Mouse (Mus musculus) lung, adult 18-20 months (tissue): Measurements from ENCODE around the gene Snx7.

Source experiments
- DNase-seq, 2 experiments: peaks; one replicate each; pipeline ENCODE4 v3.0.0; 2022; ENCODE audit warnings: mixed read lengths in 2 of 2

Snx7 gene

GRCm38 (mm10) chr3:117868637-117869323, at the start of gene Snx7:
Snx7 (minus strand) TSS chr3:117868936.
- DNase-seq = peak; percentile 87 to 91

DNA sequence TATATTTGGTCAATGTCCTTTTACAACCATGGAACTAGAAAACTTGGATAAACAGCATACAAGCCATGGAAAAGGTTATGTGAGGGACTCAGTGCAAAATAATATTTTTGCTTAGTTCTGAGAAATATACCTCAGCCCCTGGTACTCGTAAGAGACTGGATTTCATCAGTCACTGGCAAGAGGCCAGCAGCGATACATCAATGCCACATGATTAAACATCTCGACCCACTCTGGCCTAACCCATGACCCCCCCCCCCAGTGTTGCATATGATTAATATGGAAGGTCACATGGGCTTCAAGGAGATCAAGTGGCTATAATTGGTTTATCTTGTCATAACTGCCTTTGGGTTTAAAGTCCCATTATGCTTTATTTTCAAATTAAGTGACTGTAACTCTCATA, 46.7 kb upstream of the Snx7 start:
- DNase-seq = no peak

GRCm38 (mm10) chr3:117893736-117894135, 25.0 kb upstream of the Snx7 start:
- no peak for DNase-seq

DNA sequence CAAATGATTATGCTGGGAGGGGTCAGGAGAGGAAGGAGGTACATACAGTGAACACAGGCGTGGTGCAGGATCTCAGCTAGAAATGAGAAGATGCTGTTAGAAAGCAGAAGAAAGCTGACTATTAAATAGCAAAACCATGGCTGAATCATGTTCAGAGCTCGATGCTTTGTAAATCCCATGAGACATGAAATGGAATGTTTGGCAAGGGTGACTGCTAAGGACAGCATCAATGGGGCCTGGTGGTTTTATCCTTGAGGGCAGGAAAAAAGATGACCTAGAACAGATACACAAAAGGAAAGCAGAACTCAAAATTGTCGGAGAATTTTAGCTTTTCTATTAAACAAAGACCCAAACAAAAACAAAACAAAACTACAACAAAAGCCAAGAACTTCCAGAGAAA, 6.7 kb upstream of the Snx7 start:
- DNase-seq = no peak

DNA sequence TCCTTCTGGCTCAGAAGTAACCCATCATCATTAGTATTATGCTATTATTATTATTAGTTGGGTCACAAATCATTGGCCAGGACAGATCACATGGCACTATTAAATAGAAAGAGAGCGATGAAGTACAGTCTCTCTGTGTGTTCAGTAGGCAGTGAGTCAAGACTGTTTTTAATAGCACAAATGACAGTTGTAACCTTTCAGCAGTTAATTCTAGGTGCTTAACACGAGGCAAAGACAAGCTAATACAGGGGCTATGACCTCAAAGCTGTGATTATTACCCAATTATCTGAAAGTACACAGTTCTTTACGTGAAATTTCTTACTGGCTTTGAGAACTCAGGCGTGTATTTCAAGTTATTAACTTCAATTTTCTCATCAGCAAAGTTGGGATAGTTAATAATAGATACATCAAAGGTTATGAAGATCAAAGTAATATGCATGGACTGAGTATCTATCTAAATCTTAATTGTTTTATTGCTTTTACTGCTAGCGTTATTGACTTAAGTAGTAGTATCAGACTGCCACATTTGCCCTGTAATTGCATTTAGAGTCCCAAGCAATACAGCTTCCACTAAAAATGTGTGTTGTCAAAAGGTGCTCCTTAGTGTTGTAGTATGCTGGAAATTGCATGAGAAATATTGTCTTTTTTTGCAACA, 4.6 kb upstream of the Snx7 start:
- DNase-seq = no peak

DNA sequence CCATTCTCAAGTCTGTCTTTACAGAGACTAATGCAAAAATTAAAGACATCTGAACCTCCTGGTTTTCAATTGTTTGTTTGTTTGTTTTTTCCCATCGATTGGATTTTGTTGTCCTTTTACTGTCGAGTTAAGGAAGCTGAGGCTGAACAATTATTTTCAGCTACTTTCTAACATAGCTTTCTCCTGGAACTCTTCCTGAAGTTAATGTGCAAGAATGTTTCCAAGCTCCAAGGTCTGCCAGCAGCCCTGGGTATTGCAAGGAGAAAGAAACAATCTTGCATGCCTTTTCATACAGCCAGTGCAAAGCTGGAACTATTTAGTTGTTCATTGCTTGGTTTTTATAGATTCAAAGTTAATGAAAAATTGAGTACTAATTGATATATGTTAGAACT, 584 bp upstream of the Snx7 start:
- DNase-seq = no peak

DNA sequence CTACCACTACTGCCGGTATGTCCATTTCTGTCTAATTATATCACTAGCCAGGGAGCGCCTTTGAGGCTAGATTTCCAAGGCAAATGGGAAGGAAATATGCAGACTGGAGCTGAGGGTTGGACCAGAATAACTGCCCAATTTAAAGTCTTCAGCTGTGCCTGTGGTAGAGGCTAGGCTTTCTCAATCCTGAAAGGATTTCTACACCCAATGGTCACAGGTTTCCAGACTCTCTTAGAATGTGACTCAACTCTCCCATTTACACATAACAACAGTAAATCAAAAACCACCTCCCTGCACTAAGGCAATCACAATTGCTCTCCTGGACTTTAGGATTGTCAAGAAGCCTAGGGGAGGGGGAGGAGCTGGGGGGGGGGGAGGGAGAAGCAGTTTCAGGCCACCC, 645 bp downstream of the Snx7 start:
- DNase-seq = peak in 1 of 2 experiments; percentile 21

GRCm38 (mm10) chr3:117866696-117867407, 1.9 kb downstream of the Snx7 start:
- no peak for DNase-seq

DNA sequence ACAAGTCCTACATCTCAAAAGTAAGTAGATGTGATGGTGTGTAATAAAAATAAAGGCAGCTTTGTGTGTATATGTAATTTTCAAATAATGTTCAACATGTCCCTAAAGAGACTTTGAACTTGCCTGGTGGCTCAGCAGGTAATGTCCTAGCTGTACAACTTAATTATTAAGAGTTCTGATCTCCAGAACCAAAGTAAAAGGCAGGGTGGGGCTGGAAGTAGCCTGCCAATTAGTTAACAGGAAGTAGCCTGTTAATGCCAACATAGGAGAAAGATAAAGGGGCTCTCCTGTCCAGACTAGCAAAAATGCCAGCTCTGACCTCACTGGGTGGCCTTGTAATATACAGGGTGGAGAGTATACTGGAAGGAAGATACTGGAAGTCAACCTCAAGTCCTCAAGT, 3.1 kb downstream of the Snx7 start:
- peak in 1 of 2 experiments; percentile 25 for DNase-seq

DNA sequence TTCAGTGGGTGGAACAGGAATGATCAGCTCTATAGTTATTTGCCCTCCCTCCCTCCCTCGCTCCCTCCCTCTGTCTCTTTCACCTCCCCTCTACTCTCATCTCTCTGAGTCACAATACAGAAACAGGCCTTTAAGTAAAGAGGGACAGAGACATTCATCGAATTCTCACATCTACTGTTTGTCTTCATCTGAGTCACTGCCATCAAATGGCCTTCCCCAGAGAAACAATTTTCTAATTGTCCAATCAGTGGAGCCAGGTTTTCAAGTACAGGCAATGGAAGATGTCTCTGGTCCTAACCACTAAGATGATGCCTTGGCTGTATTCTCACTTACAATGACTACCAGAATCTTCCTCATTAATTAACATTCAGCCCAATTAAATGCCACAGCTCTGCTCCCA, 5.8 kb downstream of the Snx7 start:
- DNase-seq = no peak

DNA sequence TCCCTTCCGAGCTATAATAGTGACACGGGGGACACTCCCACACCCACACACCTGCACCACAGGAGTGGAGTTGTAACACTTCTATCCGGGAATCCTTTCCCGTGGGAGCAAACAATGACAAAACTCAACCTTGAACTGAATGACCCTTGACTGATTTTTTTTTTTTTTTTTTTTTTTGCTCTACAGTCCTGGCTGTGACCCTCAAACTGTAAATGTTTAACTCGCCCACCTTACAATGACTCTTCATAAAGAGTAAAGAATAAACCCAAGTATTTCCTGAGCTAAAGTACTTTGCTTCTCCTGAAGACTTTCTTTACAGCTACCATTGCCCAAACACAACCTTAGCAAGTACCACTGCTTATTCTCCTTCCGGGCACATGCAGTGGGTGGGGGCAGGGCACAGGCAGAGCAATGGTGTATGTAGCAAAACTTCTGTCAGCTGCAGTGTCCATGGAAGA, 6.7 kb downstream of the Snx7 start:
- peak in 1 of 2 experiments; percentile 33 for DNase-seq

DNA sequence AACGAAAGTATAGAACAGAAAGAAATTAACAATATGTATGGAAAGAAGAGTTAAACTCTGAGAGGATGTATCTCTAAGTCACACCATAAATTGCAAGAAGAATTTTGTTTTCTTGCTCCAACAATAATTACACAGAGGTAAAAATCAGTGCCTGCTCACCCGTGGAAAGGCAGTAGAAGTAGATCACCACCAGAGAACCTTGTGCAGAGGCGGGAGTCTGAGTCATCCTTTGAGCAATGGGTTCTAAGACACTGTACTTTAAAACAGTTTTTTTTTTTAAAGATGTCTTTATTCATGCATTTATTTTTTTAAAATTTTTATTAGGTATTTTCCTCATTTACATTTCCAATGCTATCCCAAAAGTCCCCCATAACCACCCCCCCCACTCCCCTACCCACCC, 9.7 kb downstream of the Snx7 start:
- DNase-seq = no peak

- no peak for DNase-seq
Observed at GRCm38 (mm10) chr3:117853729-117854128, 15.0 kb downstream of the Snx7 start.

GRCm38 (mm10) chr3:117852054-117852361, 16.7 kb downstream of the Snx7 start:
- DNase-seq = no peak

DNA sequence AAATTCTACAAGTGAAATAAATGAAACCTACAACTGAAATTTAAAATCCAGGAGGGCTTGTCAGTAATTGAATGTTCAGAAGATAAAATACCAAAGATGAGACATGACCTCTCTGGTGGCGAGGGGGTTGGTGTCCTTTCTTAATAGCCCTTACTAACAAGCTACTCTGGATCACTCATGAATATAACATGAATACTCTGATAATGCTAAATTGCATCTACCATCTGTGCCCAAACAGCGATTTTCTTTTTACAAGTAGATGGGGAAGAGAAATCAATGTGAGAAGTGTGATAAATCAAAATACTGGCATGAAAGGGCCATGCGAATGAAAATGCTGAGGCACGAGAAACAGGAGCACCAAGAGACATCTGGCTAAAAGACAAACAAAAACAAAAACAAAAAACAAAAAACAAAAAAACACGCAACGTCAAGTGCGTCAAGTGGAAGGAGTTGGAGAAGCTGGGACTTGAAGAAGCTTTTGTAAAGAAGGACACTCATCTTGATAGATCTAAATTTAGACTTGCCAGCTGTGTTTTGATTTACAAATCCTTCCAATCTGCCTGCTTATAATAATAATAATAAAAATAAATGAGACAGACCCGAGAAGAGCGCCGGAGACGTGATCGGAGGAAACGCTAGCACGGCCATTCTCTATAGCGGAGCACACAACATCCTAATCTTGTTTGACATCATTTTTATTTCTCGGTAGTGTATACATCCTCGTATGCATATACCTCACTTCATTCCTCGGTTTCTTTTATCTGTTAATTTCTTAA, 17.3 kb downstream of the Snx7 start:
- no peak for DNase-seq

GRCm38 (mm10) chr3:117848866-117849265, 19.9 kb downstream of the Snx7 start:
- DNase-seq = no peak

GRCm38 (mm10) chr3:117842658-117843057, 26.1 kb downstream of the Snx7 start:
- no peak for DNase-seq

- DNase-seq = no peak
Observed at GRCm38 (mm10) chr3:117839867-117840545, 28.7 kb downstream of the Snx7 start.

- DNase-seq = no peak
Observed at GRCm38 (mm10) chr3:117838020-117838419, 30.7 kb downstream of the Snx7 start.

DNA sequence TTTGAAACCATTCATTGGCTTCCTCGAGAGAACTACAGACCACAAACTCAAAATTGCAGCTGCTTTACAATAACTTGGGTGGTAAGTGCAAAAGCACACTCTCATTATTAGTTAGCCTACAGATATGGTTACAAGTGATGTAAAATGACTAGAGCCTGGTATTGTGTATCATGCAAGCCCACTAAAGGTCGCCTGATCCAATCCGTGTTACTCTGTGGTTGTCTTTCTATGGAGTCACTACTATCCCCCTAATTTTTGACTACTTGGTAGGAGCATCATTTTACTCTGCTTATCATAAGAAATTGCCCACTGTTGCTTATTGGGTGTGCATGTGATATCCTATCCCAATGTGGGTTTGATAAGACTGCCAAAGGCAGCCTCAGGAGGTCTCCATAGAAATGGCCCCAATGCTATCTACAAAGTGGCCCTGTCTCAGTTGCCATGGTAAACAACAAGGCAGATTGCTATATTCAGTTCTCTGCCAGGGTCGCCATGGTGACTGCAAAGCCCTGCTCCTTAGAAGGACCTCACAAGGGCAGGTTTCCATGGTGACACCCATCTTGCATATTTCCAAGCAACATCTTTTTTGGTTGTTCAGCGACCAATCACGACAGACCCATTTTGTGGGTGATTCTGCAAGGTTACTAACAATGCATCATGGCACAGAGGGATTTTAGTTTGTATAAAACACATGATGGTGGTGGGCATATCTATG, 42.1 kb downstream of the Snx7 start:
- DNase-seq = no peak

- no peak for DNase-seq
Observed at GRCm38 (mm10) chr3:117823218-117823617, 45.5 kb downstream of the Snx7 start.

- DNase-seq = no peak
Observed at GRCm38 (mm10) chr3:117817635-117818034, 51.1 kb downstream of the Snx7 start.
